Mouse (Mus musculus) layer of hippocampus, postnatal 10 days (tissue): ENCODE measurements at regions not wholly inside any gene's neighbourhood (a gene's known extent, or its start where the extent isn't known, plus 50 kb on each side); places are given as distances from the start of the nearest gene placed in this dataset.

Source experiments
- DNase-seq, 2 experiments: peaks; one replicate each; pipeline ENCODE4 v3.0.0; 2021; ENCODE audit warnings: low spot score in 2 of 2

GRCm38 (mm10) chr8:26441268-26442030 is 322.1 kb downstream of the Gm45692 start:
- DNase-seq, result peak in 1 of 2 experiments; percentile 31

GRCm38 (mm10) chr8:26443041-26443440 is 323.7 kb downstream of the Gm45692 start:
- peak; percentile 79 to 82 for DNase-seq

- no peak for DNase-seq
Observed at GRCm38 (mm10) chr8:26443735-26444134, 324.4 kb downstream of the Gm45692 start.

GRCm38 (mm10) chr8:26445991-26446390 is 326.7 kb downstream of the Gm45692 start:
- DNase-seq, result no peak

- DNase-seq, result no peak
Observed at GRCm38 (mm10) chr8:26447886-26448640, 328.7 kb downstream of the Gm45692 start.

GRCm38 (mm10) chr8:26449291-26449690 is 330.0 kb downstream of the Gm45692 start:
- DNase-seq, result no peak

GRCm38 (mm10) chr8:26450543-26450942 is 331.2 kb downstream of the Gm45692 start:
- DNase-seq, result no peak

GRCm38 (mm10) chr8:26452976-26453573 is 333.7 kb downstream of the Gm45692 start:
- DNase-seq, result no peak

- DNase-seq, result no peak
Observed at GRCm38 (mm10) chr8:26465346-26465745, 346.0 kb downstream of the Gm45692 start.

- no peak for DNase-seq
Observed at GRCm38 (mm10) chr8:26468441-26468840, 349.1 kb downstream of the Gm45692 start.

- no peak for DNase-seq
Observed at GRCm38 (mm10) chr8:26469705-26470104, 350.4 kb downstream of the Gm45692 start.

GRCm38 (mm10) chr8:26471811-26472550 is 352.6 kb downstream of the Gm45692 start:
- DNase-seq, result no peak

GRCm38 (mm10) chr8:26484749-26485148 is 365.4 kb downstream of the Gm45692 start:
- no peak for DNase-seq

- DNase-seq, result no peak
Observed at GRCm38 (mm10) chr8:26487866-26488265, 368.5 kb downstream of the Gm45692 start.

GRCm38 (mm10) chr8:26488590-26488989 is 369.3 kb downstream of the Gm45692 start:
- no peak for DNase-seq

GRCm38 (mm10) chr8:26501196-26501813 is 382.0 kb downstream of the Gm45692 start:
- DNase-seq, result no peak

- DNase-seq, result no peak
Observed at GRCm38 (mm10) chr8:26501814-26502572, 382.7 kb downstream of the Gm45692 start.

- DNase-seq, result no peak
Observed at GRCm38 (mm10) chr8:26502772-26503171, 383.4 kb downstream of the Gm45692 start.

GRCm38 (mm10) chr8:26503918-26504317 is 384.6 kb downstream of the Gm45692 start:
- no peak for DNase-seq
